Mouse (Mus musculus): ENCODE data around the gene 2010111I01Rik.
"Not testable (repeated sequence)": the region's sequence is repeated elsewhere in the genome, so short reads cannot be mapped to it uniquely, and the experiment has no call there.

2010111I01Rik gene
- long read RNA-seq, experiment 1, transcript 2010111I01Rik-213 (4 exons, 1,481 nt) = minor isoform, 8 of 83 reads
- long read RNA-seq, experiment 1, transcript 2010111I01Rik-224 (6 exons, 1,055 nt) = major isoform, 25 of 83 reads
- long read RNA-seq, experiment 1, partial matches to known transcripts = 18 of 83 reads
- long read RNA-seq, experiment 1, other reads (novel, unspliced or antisense) = 21 of 83 reads
- long read RNA-seq, experiment 2, transcript 2010111I01Rik-224 (6 exons, 1,055 nt) = major isoform, 26 of 88 reads
- long read RNA-seq, experiment 2, partial matches to known transcripts = 28 of 88 reads
- long read RNA-seq, experiment 2, other reads (novel, unspliced or antisense) = 23 of 88 reads

DNA sequence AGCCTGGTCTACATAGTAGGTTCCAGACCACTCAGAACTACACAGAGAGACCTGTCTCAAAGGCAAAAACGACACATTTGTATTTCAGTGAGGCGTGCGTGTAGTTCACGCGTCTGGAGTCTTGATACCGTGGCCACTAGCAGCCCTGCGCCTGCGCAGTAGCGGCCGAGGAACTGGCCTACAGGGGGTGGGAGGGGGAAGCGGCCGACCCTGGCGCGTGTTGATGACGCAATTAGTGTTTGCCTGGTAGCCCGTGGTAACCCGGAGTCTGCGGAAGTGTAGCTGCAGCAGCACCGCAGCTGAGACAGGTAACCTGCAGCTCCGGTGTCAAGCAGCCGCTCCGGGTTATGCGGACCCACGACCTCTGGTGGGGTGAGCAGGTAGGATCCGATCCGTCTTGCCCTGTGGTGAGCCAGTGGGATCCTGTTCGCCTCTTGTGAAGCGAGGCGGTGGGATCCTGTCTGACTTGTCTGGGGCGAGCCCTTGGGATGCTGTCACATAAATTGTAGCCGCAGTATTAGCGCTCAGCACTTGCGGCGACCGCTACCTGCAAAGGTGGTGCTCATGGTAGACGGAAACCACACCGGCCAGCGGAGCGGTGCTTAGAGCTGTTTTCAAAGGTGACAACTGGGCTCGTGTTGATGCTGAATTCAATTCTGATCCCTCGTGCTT lies at the start of gene 2010111I01Rik:
Gene 2010111I01Rik (plus strand): TSS at position 254 of the 672 bp plus-strand sequence.
- intact Hi-C loops (cut with DNase I) = no loop called here

- intact Hi-C loops (cut with DNase I) = no loop called here
Measured at GRCm38 (mm10) chr13:62916675-62917074, 48.0 kb upstream of the 2010111I01Rik start.

- intact Hi-C loops (cut with DNase I) = no loop called here
Measured at GRCm38 (mm10) chr13:62917416-62918110, 47.1 kb upstream of the 2010111I01Rik start.

DNA sequence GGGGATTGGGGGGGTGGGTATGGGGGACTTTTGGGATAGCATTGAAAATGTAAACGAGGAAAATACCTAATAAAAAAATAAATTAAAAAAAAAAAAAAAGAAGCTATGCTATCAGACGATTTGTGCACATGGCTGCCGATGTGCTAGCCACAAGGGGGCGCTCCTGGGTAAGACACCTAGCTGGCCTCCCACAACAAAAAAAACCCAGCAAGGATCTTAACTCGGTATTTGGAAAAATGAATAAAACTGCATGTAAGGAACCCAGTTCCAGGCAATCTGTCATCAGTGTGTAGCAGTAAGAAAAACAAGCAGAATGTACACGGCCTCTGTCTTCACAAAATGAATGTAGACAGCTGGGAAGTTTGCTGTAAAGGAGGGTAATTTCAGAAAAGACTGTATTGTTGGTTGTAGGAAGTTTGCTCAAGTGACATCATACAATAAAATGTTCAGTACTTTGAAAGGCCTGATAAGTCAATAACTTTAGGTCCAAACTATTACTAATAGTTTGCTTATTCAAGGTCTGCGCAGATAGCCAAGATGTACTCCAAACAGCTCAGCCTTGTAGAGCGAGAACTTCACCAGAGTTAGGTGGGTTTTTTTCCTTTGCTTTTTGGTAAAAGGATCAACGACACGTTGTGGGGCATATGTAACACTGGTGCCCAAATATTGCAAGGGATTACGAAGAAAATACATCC lies 44.9 kb upstream of the 2010111I01Rik start:
- intact Hi-C loops (cut with DNase I) = loop anchor here (5.0 kb wide), 1 partner anchor 128 kb away; no protein-coding TSS in a partner anchor

- intact Hi-C loops (cut with DNase I) = loop anchor here (5.0 kb wide), 1 partner anchor 125 kb away; no protein-coding TSS in a partner anchor
Measured at GRCm38 (mm10) chr13:62922645-62923044, 42.0 kb upstream of the 2010111I01Rik start.

DNA sequence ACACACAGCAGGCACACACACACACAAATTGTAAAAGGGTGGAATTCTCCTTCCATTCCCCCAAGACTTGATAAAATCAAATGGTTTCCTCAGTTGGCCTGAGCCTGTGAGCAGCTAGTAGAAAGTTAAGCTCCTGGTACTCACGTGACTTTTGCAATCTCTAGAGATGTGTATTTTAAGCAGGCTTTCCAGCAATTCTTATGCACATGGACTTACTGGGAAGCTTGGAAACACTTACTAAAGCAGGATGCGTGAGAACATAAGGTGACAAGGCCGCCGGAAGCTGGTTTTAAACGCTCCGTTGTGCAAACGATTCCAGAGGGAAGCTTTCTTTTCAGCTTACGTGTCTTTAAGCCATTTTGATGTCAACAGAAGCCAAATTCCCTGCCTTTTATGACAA lies 41.5 kb upstream of the 2010111I01Rik start:
- intact Hi-C loops (cut with DNase I) = loop anchor here (5.0 kb wide), 1 partner anchor 124 kb away; no protein-coding TSS in a partner anchor

- intact Hi-C loops (cut with DNase I) = no loop called here
Measured at GRCm38 (mm10) chr13:62926479-62926878, 38.2 kb upstream of the 2010111I01Rik start.

- intact Hi-C loops (cut with DNase I) = no loop called here
Measured at GRCm38 (mm10) chr13:62927470-62927869, 37.2 kb upstream of the 2010111I01Rik start.

DNA sequence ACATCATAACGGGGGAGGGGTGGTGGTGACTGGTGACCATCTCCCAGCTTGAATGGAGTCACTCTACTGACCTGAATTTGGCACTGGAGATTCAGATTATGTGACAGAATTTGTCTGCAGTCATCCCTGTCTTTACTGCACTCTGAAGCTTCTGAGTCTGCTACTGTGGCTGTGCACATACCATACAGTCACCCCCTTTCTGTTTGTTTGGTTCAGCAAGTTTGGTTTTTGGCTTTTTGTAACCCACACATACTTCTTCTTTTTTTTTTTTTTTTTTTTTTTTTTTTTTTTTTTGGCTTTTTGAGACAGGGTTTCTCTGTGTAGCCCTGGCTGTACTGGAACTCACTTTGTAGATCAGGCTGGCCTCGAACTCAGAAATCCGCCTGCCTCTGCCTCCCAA lies 35.5 kb upstream of the 2010111I01Rik start:
- intact Hi-C loops (cut with DNase I) = not testable (repeated sequence)

GRCm38 (mm10) chr13:62929766-62930389 lies 34.8 kb upstream of the 2010111I01Rik start:
- intact Hi-C loops (cut with DNase I) = no loop called here

- intact Hi-C loops (cut with DNase I) = no loop called here
Measured at GRCm38 (mm10) chr13:62932452-62932851, 32.2 kb upstream of the 2010111I01Rik start.

- intact Hi-C loops (cut with DNase I) = no loop called here
Measured at GRCm38 (mm10) chr13:62939371-62939770, 25.3 kb upstream of the 2010111I01Rik start.

DNA sequence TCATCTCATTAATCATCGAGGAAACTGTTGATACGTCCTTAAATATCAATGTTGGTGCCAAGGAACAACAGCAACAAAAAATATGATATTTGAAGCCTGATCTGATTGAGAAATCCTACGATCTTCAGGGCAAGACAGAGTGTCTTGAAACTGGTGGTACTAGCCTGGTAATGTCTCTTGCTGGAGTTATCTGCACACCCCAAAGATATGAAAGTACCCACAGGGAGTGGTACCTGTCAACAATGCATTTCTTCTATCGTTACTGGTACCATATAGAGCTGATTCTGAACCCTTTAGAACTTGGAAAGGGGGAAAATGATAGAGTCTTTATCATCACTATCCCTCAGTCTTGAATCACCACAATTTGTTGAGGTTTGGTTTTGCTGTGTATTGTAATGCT lies 24.9 kb upstream of the 2010111I01Rik start:
- intact Hi-C loops (cut with DNase I) = no loop called here

DNA sequence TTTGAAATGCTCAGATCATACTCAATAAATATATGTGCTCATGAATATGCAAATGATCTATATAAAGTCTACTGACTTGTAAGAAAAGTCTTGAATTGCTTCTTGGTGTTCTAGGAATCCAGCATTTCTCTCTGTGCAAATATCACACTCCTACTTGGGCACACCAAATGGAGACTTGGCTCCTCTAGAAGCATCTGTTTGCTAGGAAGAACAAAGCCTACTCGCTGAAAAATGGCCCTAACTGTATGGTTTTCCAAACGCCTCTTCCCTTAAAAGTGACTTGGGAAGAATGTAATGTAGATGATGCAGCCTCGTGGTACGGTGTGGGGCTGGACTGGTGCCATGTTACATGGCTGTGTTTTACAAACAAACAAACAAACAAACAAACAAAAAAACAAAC lies 24.0 kb upstream of the 2010111I01Rik start:
- intact Hi-C loops (cut with DNase I) = no loop called here

GRCm38 (mm10) chr13:62941341-62942005 lies 23.2 kb upstream of the 2010111I01Rik start:
- intact Hi-C loops (cut with DNase I) = no loop called here

DNA sequence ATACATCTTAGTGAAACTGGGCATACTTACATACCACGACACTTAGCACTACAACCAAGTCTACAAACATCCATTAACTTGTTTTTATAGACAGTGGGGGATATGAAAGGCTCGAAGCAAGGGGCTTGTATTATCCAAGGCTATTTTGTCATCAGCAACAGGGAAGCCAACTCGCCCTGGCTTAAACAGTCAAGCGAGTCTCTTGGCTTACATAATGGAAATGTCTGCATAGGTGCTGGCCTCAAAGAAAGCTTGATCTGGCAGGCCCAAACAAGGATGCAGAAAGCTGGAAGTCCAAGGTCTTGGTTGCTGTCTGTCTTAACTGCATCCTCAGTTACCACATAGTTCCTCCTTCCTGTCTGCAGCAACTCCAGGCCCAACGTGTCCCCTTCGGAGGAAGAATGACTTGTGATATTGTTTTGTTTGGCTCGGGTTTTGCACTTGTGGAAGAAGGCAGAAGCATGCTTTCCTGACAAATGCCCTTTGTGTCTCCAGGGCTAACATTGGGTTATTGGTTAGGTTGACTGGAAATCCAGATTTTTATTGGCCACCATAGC lies 21.3 kb upstream of the 2010111I01Rik start:
- intact Hi-C loops (cut with DNase I) = no loop called here

GRCm38 (mm10) chr13:62944109-62944508 lies 20.6 kb upstream of the 2010111I01Rik start:
- intact Hi-C loops (cut with DNase I) = no loop called here

GRCm38 (mm10) chr13:62949560-62950188 lies 15.0 kb upstream of the 2010111I01Rik start:
- intact Hi-C loops (cut with DNase I) = no loop called here

DNA sequence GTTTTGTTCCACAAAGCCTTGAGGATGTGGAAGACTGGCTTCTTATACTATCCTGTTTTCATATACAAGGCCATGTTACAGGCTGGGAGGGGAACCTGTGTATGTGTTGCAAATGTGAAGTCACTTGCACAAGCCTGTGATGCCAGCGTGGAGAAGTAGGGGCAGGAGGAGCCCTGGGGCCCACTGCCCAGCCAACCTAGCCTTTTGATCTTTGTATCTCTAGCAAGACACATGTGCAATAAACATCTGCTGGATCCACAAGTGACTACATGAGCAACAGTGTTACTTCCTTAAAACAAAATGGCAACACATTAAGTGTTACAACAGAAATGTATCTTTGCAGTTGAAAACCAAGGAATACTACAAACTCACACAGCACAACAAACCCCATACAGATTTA lies 13.1 kb upstream of the 2010111I01Rik start:
- intact Hi-C loops (cut with DNase I) = no loop called here

Data from adrenal gland (tissue).